ENCODE assay signal across 26 mouse cellular contexts in the genomic region with DNA sequence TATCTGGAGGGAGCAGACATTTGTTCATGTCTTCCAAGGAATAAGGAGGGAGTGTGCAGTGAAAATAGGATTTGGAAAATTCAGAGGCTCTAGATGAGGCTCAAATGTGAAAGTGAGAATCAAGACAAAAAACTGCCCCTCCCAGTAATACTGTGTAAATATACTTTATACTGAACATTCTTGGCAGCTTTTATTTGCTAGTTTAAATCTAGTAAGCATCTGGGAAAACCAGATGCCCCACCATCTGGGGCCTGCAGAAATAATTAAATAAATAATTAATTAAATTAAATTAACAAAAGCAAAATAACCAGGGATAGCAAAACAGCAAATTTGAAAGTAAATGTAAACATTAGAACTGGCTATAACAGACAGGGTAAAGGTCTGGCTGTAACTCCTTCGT.
"Had no signal": no experiment of that assay in that cellular context is flagged by ENCODE, and none has a peak within 500 bp of the region (broad histone marks: within the 10 kb centered on the region; RNA-seq: fewer than 3 reads in every experiment).

No protein-coding gene starts in this region.

- H3K4me2 ChIP-seq: heart, embryonic 12.5 days; hindbrain, embryonic 12.5 days; hindbrain, embryonic 14.5 days; intestine, embryonic 15.5 days; limb, embryonic 12.5 days; liver, embryonic 11.5 days; liver, embryonic 13.5 days; liver, embryonic 15.5 days had no signal

- H3K27me3 ChIP-seq: heart, embryonic 12.5 days; hindbrain, embryonic 12.5 days; intestine, embryonic 15.5 days; limb, embryonic 12.5 days; liver, embryonic 13.5 days; liver, embryonic 15.5 days had no signal

- H3K36me3 ChIP-seq: heart, embryonic 10.5 days; heart, embryonic 12.5 days; hindbrain, embryonic 10.5 days; hindbrain, embryonic 12.5 days; intestine, embryonic 15.5 days; limb, embryonic 10.5 days; limb, embryonic 12.5 days; liver, embryonic 13.5 days; liver, embryonic 15.5 days had no signal

- H3K9me3 ChIP-seq: heart, embryonic 10.5 days; heart, embryonic 12.5 days; hindbrain, embryonic 10.5 days; hindbrain, embryonic 12.5 days; intestine, embryonic 15.5 days; limb, embryonic 10.5 days; limb, embryonic 12.5 days; liver, embryonic 13.5 days; liver, embryonic 15.5 days had no signal

- H3K27ac ChIP-seq: heart, embryonic 10.5 days; hindbrain, embryonic 10.5 days; hindbrain, embryonic 12.5 days; hindbrain, embryonic 14.5 days; intestine, embryonic 15.5 days; left cerebral cortex, adult 2 months; limb, embryonic 10.5 days; limb, embryonic 12.5 days; liver, embryonic 13.5 days; liver, embryonic 15.5 days had no signal

- H3K9ac ChIP-seq: heart, embryonic 12.5 days; hindbrain, embryonic 12.5 days; hindbrain, embryonic 14.5 days; intestine, embryonic 15.5 days; limb, embryonic 12.5 days; liver, embryonic 13.5 days; liver, embryonic 15.5 days; liver, postnatal 0 days had no signal

- H3K4me1 ChIP-seq: heart, embryonic 10.5 days; heart, embryonic 12.5 days; hindbrain, embryonic 12.5 days; intestine, embryonic 15.5 days; limb, embryonic 10.5 days; liver, embryonic 13.5 days; liver, embryonic 15.5 days had no signal

- ATAC-seq: hindbrain, embryonic 16.5 days; inflammation-experienced regulatory T-cells, adult 6 months; intestine, embryonic 15.5 days; intestine, postnatal 0 days; liver, postnatal 0 days had no signal

- H3K4me3 ChIP-seq: heart, embryonic 10.5 days; heart, embryonic 12.5 days; hindbrain, embryonic 10.5 days; hindbrain, embryonic 12.5 days; intestine, embryonic 15.5 days; left cerebral cortex, adult 2 months; limb, embryonic 10.5 days; limb, embryonic 12.5 days; liver, embryonic 13.5 days; liver, embryonic 15.5 days had no signal

- DNase-seq: gastrocnemius, postnatal 14 days; heart, adult 18-20 months; heart, postnatal 10 days; heart, postnatal 4 days; kidney, adult 18-20 months; kidney, adult 8-10 months; kidney, postnatal 10 days; kidney, postnatal 25 days; kidney, postnatal 4 days; liver; liver, embryonic 13.5 days; liver, postnatal 0 days had no signal
